Mouse (Mus musculus) lung, adult 18-20 months (tissue): ENCODE results near the gene Ints12.
A peak's percentile ranks its signal among the peaks of the same experiment; 100 is the strongest.

Experiments
- DNase-seq, 2 experiments: peaks; one replicate each; pipeline ENCODE4 v3.0.0; 2022; ENCODE audit warnings: mixed read lengths in 2 of 2

Gene Ints12

GRCm38 (mm10) chr3:133091664-133092273 lies at the start of gene Ints12, which contains the start of gene Gstcd:
Gene Ints12 (plus strand): TSS chr3:133091840.
Gene Gstcd (minus strand): TSS chr3:133092033.
- peak; percentile 91 to 92 for DNase-seq

GRCm38 (mm10) chr3:133052068-133052467 lies 39.6 kb upstream of the Ints12 start:
- no peak for DNase-seq

- DNase-seq = no peak
These were observed 16.1 kb upstream of the Ints12 start for GRCm38 (mm10) chr3:133075560-133075959.

GRCm38 (mm10) chr3:133082736-133083135 lies 8.9 kb upstream of the Ints12 start:
- DNase-seq = peak in 1 of 2 experiments; percentile 11

GRCm38 (mm10) chr3:133085858-133086257 lies 5.8 kb upstream of the Ints12 start:
- no peak for DNase-seq

GRCm38 (mm10) chr3:133090247-133091120 lies 1.2 kb upstream of the Ints12 start:
- no peak for DNase-seq

- no peak for DNase-seq
These were observed 448 bp upstream of the Ints12 start for GRCm38 (mm10) chr3:133091121-133091663.

- no peak for DNase-seq
These were observed 724 bp downstream of the Ints12 start for GRCm38 (mm10) chr3:133092274-133092853.

- DNase-seq = no peak
These were observed 1.3 kb downstream of the Ints12 start for GRCm38 (mm10) chr3:133092936-133093335.

- DNase-seq = no peak
These were observed 2.7 kb downstream of the Ints12 start for GRCm38 (mm10) chr3:133094305-133094704.

- DNase-seq = no peak
These were observed 6.3 kb downstream of the Ints12 start for GRCm38 (mm10) chr3:133097936-133098335.

GRCm38 (mm10) chr3:133098336-133098735 lies 6.7 kb downstream of the Ints12 start:
- no peak for DNase-seq

- DNase-seq = no peak
These were observed 7.3 kb downstream of the Ints12 start for GRCm38 (mm10) chr3:133098909-133099308.

- DNase-seq = no peak
These were observed 12.1 kb downstream of the Ints12 start for GRCm38 (mm10) chr3:133103768-133104167.

GRCm38 (mm10) chr3:133104436-133104835 lies 12.8 kb downstream of the Ints12 start:
- DNase-seq = no peak

GRCm38 (mm10) chr3:133108731-133109130 lies 17.1 kb downstream of the Ints12 start:
- DNase-seq = peak; percentile 63 to 75

GRCm38 (mm10) chr3:133109844-133110243 lies 18.2 kb downstream of the Ints12 start:
- no peak for DNase-seq

GRCm38 (mm10) chr3:133111741-133112140 lies 20.1 kb downstream of the Ints12 start:
- DNase-seq = peak in 1 of 2 experiments; percentile 14

GRCm38 (mm10) chr3:133113281-133113680 lies 21.6 kb downstream of the Ints12 start:
- no peak for DNase-seq

GRCm38 (mm10) chr3:133131372-133131771 lies 39.7 kb downstream of the Ints12 start:
- DNase-seq = no peak

GRCm38 (mm10) chr3:133132611-133133010 lies 41.0 kb downstream of the Ints12 start:
- no peak for DNase-seq

GRCm38 (mm10) chr3:133141877-133142276 lies 50.2 kb downstream of the Ints12 start:
- no peak for DNase-seq

- DNase-seq = no peak
These were observed 53.0 kb downstream of the Ints12 start for GRCm38 (mm10) chr3:133144511-133145147.
